Mouse (Mus musculus) heart, embryonic 12.5 days (tissue): Measurements from ENCODE around the gene Sh3bp2. TPM values are rescaled to one million over a fixed set of nuclear protein-coding genes. Genes with fewer than 3 reads are reported as not detected.
"Not testable (repeated sequence)": the region's sequence is repeated elsewhere in the genome, so short reads cannot be mapped to it uniquely, and the experiment has no call there.

Source experiments
- ATAC-seq: fragments of 200-750 bp; cut with Nextera tagmentation; 2 replicates; pipeline ENCODE4 v1.8.0; 2017; ENCODE audit warnings: moderate TSS enrichment, moderate library complexity; ENCODE audit not compliant: insufficient number of reproducible peaks, low FRiP score
- H3K27ac ChIP-seq: fragments of 300-500 bp; sonication (generic); 2 replicates; pipeline ENCODE4 v1.5.1; 2016; ENCODE audit warnings: mild to moderate bottlenecking, moderate library complexity; ENCODE audit not compliant: poor library complexity, severe bottlenecking
- H3K27me3 ChIP-seq: fragments of 300-500 bp; sonication (generic); replicated peaks from 2 replicates; pipeline ENCODE4 v1.6.1; 2016; ENCODE audit warnings: mild to moderate bottlenecking, moderate library complexity
- H3K36me3 ChIP-seq: fragments of 300-500 bp; sonication (generic); 2 replicates; pipeline ENCODE4 v1.6.1; 2016; ENCODE audit warnings: mild to moderate bottlenecking, moderate library complexity
- H3K4me1 ChIP-seq: fragments of 300-500 bp; sonication (generic); replicated peaks from 2 replicates; pipeline ENCODE4 v1.6.1; 2016; ENCODE audit warnings: mild to moderate bottlenecking
- H3K4me2 ChIP-seq: fragments of 300-500 bp; sonication (generic); 2 replicates; pipeline ENCODE4 v1.6.1; 2016; ENCODE audit warnings: mild to moderate bottlenecking, moderate library complexity
- H3K4me3 ChIP-seq: fragments of 300-500 bp; sonication (generic); 2 replicates; pipeline ENCODE4 v1.5.1; 2016; ENCODE audit warnings: mild to moderate bottlenecking
- H3K9ac ChIP-seq: fragments of 300-500 bp; sonication (generic); 2 replicates; pipeline ENCODE4 v1.6.1; 2016; ENCODE audit warnings: mild to moderate bottlenecking, moderate library complexity
- H3K9me3 ChIP-seq: fragments of 300-500 bp; sonication (generic); replicated peaks from 2 replicates; pipeline ENCODE4 v1.6.1; 2016; ENCODE audit warnings: mild to moderate bottlenecking, moderate library complexity
- WGBS: fragments of 180-500 bp; shearing (Covaris S2); methylation state at CpG from one replicate; pipeline ENCODE4 v1.1.7; 2016; 5-methylcytosine and 5-hydroxymethylcytosine counted together
- polyA plus RNA-seq: library from polyadenylated mRNA; unstranded; fragments of >200 nt; fragmentation: Nextera tagmentation; extraction: Ambion mirVana; gene quantifications from 2 replicates; pipeline ENCODE4 v1.2.1, GENCODE M21; 2016

The Sh3bp2 gene
- polyA plus RNA-seq, 1 experiment from 2014 or later = 3.0 TPM

DNA sequence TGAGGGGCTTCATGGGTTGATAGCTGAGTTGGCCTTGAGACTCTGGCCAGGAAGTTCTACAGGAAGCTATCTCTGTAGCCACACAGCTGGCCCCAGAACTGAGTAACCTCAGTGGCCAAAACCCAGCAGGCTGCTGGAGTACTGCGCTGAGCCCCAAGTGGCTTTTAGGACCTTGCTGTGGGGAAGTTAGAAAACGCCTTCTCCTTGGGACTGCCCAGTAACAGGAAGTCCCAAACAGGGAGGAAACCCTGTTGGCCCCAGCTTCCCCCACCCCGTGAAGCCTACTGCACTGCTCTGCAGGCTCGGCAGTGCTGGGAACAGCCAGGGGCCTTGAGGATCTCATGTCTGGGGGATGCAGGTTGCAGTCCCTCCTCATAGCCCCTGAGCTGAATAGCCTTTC, 17.5 kb downstream of the Sh3bp2 start:
- H3K36me3 ChIP-seq = no peaks in the 10 kb centered on the region
- no peak for ATAC-seq
- H3K27ac ChIP-seq = no peak overlapping the region
- peaks cover 9% of the 10 kb centered on the region; the same call in 1 of the 2 replicates for H3K27me3 ChIP-seq
- WGBS = 51% methylated on average over 4 of the region's 4 CpGs
- H3K9ac ChIP-seq = no peak overlapping the region
- no peak overlapping the region for H3K4me3 ChIP-seq
- H3K4me1 ChIP-seq = no peaks in the 10 kb centered on the region
- H3K4me2 ChIP-seq = no peak overlapping the region
- no peaks in the 10 kb centered on the region for H3K9me3 ChIP-seq

DNA sequence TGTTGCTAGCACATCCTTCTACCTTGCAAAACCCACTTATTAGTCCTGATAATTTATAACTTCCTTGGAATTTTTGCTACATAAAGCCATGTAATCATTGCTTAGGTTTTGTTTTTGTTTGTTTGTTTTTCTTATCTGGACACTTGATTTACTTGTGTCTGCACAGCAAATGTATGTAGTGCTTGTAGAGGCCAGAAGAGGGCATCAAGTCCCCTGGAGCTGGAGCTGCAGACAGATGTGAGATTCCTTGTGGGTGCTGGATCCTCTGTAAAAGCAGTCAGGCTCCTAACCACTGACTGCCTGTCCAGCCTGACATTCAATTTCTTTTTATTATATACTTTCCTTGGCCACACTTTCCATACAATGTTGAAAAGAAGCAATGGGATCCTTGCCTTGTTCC, 21.8 kb downstream of the Sh3bp2 start:
- no peak overlapping the region for H3K27ac ChIP-seq
- ATAC-seq = no peak
- H3K4me3 ChIP-seq = no peak overlapping the region
- H3K36me3 ChIP-seq = peaks cover 12% of the 10 kb centered on the region
- no peaks in the 10 kb centered on the region for H3K9me3 ChIP-seq
- no peak overlapping the region for H3K4me2 ChIP-seq
- H3K27me3 ChIP-seq = no peaks in the 10 kb centered on the region
- H3K4me1 ChIP-seq = 0 out of 2 replicates have a peak, but pooled peaks cover 11% of the 10 kb centered on the region
- no peak overlapping the region for H3K9ac ChIP-seq

DNA sequence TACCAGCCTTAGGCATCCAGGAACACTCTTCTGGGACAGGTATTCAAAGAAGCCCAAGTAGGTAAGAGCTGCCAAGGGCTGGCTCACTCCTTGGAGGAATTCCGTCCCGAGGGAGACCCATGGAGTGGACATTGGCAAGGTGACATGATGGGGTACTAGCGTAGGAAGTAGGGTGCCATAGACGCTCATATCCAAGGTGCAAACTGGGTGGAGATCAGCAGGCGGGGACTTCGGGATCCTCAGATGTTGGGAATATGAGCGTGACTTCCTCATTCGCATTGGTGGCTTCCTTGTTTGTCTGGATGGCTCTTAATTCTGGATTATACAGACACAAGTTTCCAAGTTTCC, 23.5 kb downstream of the Sh3bp2 start:
- 22% methylated on average over 8 of the region's 8 CpGs for WGBS
- H3K4me3 ChIP-seq = peak overlapping the region; percentile 92
- H3K27ac ChIP-seq = no peak overlapping the region
- H3K9ac ChIP-seq = peak overlapping the region; percentile 94
- no peaks in the 10 kb centered on the region for H3K9me3 ChIP-seq
- peaks cover 22% of the 10 kb centered on the region for H3K36me3 ChIP-seq
- H3K4me1 ChIP-seq = 0 out of 2 replicates have a peak, but pooled peaks cover 11% of the 10 kb centered on the region
- peak overlapping the region; percentile 89 for H3K4me2 ChIP-seq
- H3K27me3 ChIP-seq = no peaks in the 10 kb centered on the region
- no peak for ATAC-seq

DNA sequence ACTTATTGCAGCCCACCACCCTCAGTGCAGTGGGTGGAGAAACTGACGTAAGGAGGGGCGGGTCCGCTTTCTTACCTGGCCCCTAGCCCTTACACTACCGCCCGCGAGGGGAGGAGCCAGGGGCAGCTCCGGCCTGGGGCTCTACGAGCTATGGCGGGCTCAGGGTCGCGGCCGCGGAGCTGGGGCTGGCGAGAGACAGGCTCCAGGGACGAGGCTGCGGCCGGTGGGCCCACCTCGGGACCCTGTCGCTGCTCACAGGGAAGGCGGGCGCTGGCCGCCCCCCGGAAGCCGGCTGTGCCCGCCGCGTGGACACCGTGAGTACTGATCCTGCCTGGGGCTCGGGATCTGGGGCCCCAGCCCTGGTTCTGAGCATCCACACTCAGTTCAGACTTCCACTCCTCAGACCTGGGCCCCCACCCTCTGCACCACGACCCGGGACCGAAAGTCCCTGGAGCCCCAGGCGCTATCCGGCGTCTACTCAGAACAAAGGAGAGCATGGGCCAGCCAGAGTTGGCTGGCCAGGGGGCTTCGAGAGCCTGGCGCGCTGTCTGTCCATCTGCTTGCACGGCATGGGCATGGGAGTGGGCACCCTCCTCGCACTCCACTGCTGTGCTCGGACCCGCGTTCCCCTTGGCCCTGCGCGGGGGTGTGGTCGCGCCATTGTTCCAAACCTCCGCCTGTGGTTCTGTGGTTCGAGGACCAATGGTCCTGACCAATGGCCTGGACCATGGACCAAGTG, 24.0 kb downstream of the Sh3bp2 start:
- Histone ChIP-seq H3K4me1 (0 out of 2 replicates have a peak, but pooled peaks cover 11% of the 10 kb centered on the region), H3K36me3 (peaks cover 25% of the 10 kb centered on the region), H3K4me2 (peak overlapping the region; percentile 89), H3K4me3 (peak overlapping the region; percentile 92), H3K27me3 (no peaks in the 10 kb centered on the region), H3K9me3 (no peaks in the 10 kb centered on the region), H3K9ac (peak overlapping the region; percentile 94), H3K27ac (0 out of 2 replicates have a peak overlapping the region, but pooled peaks have one; percentile 12)
- under 1% methylated on average over 49 of the region's 49 CpGs for WGBS
- ATAC-seq = peak; percentile 86

GRCm38 (mm10) chr5:34550251-34550650, 24.6 kb downstream of the Sh3bp2 start:
- ATAC-seq = no peak
- Histone ChIP-seq H3K4me3 (peak overlapping the region; percentile 92), H3K27ac (no peak overlapping the region), H3K9me3 (no peaks in the 10 kb centered on the region), H3K36me3 (peaks cover 29% of the 10 kb centered on the region), H3K9ac (peak overlapping the region; percentile 94), H3K4me1 (0 out of 2 replicates have a peak, but pooled peaks cover 11% of the 10 kb centered on the region), H3K4me2 (peak overlapping the region; percentile 89), H3K27me3 (no peaks in the 10 kb centered on the region)
- WGBS = 52% methylated on average over 6 of the region's 6 CpGs

- Histone ChIP-seq H3K4me3 (no peak overlapping the region), H3K9ac (no peak overlapping the region), H3K4me1 (0 out of 2 replicates have a peak, but pooled peaks cover 11% of the 10 kb centered on the region), H3K9me3 (no peaks in the 10 kb centered on the region), H3K36me3 (peaks cover 45% of the 10 kb centered on the region), H3K4me2 (no peak overlapping the region), H3K27ac (no peak overlapping the region), H3K27me3 (no peaks in the 10 kb centered on the region)
- WGBS = 94% methylated on average over 4 of the region's 4 CpGs
- ATAC-seq = no peak
Observed at GRCm38 (mm10) chr5:34551821-34552220, 26.2 kb downstream of the Sh3bp2 start.

- 88% methylated on average over 1 of the region's 1 CpGs for WGBS
- Histone ChIP-seq H3K9ac (no peak overlapping the region), H3K27ac (no peak overlapping the region), H3K4me3 (no peak overlapping the region), H3K4me1 (peaks cover 16% of the 10 kb centered on the region), H3K4me2 (no peak overlapping the region), H3K27me3 (no peaks in the 10 kb centered on the region), H3K9me3 (no peaks in the 10 kb centered on the region), H3K36me3 (peaks cover 43% of the 10 kb centered on the region)
- no peak for ATAC-seq
Observed at GRCm38 (mm10) chr5:34563854-34564253, 38.2 kb downstream of the Sh3bp2 start.

GRCm38 (mm10) chr5:34564291-34564690, 38.7 kb downstream of the Sh3bp2 start:
- no peak overlapping the region for H3K4me3 ChIP-seq

DNA sequence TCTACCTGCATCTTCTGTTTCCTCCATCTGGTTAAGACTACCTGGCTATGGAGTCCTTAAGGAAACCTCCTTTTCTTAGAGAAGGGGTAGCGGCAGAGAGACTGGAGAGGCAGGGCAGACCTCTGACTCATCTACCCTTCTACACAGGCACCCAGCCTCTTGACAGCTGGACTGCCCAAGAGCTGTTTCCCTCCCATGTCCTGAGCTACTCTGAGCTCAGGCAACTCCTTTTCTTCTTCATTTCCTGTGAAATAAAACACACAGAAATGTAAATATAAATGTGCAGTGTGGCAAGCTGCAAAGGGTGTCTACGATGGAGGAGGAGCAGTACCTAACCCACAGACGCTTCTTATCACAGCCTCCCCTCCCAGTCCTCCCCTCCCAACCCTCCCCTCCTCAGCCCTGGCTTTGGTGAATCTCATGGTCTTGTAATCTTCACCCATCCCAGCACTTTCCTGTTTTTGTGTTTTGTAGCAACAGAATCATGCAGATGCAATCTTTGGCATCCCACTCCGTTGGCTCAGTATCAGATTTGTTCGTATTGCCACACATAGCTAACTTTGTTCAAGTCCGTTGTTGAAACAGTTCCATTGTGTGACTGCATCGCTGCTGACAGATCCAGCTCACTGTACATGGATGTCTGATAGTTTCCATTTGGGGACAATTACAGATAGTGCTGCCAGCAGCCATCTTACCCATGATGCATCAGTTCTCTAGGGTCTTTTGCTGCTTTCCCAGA, 40.1 kb downstream of the Sh3bp2 start:
- H3K9me3 ChIP-seq = no peaks in the 10 kb centered on the region
- H3K4me3 ChIP-seq = no peak overlapping the region
- peaks cover 16% of the 10 kb centered on the region for H3K4me1 ChIP-seq
- peak overlapping the region; percentile 22 for H3K4me2 ChIP-seq
- H3K9ac ChIP-seq = no peak overlapping the region
- ATAC-seq = peak; percentile 65; the same call in 1 of the 2 replicates
- H3K36me3 ChIP-seq = peaks cover 25% of the 10 kb centered on the region
- 26% methylated on average over 7 of the region's 7 CpGs for WGBS
- H3K27ac ChIP-seq = peak overlapping the region; percentile 36
- H3K27me3 ChIP-seq = no peaks in the 10 kb centered on the region

More at GRCm38 (mm10) chr5:34564291-34564690, 38.7 kb downstream of the Sh3bp2 start:
- ATAC-seq = no peak
- Histone ChIP-seq H3K27me3 (no peaks in the 10 kb centered on the region), H3K9me3 (no peaks in the 10 kb centered on the region), H3K27ac (no peak overlapping the region), H3K4me1 (peaks cover 16% of the 10 kb centered on the region), H3K36me3 (peaks cover 39% of the 10 kb centered on the region), H3K4me2 (no peak overlapping the region), H3K9ac (no peak overlapping the region)
- 74% methylated on average over 4 of the region's 4 CpGs for WGBS

- Histone ChIP-seq H3K4me1 (peaks cover 16% of the 10 kb centered on the region), H3K4me2 (no peak overlapping the region), H3K36me3 (no peaks in the 10 kb centered on the region), H3K27me3 (no peaks in the 10 kb centered on the region), H3K4me3 (no peak overlapping the region), H3K27ac (no peak overlapping the region), H3K9ac (no peak overlapping the region), H3K9me3 (no peaks in the 10 kb centered on the region)
- WGBS = 79% methylated on average over 3 of the region's 3 CpGs
- ATAC-seq = no peak
Observed at GRCm38 (mm10) chr5:34571551-34571950, 45.9 kb downstream of the Sh3bp2 start.

DNA sequence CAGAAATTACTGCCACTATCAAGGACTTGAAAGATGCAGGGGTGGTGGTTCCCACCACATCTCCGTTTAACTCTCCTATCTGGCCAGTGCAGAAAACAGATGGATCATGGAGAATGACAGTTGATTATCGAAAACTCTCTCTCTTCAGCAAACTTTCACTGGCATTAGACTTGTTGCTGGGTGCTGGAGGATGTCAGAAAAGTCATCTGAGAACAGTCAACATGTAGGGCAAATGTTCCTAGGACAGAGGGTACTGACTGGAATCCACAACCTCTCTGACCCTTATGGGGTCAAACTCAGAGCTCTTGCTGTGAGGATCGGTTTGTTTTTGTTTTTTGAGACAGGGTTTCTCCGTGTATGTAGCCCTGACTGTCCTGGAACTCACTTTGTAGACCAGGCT, 46.9 kb downstream of the Sh3bp2 start:
- peaks cover 15% of the 10 kb centered on the region for H3K4me1 ChIP-seq

More for the DNA sequence above, 46.9 kb downstream of the Sh3bp2 start:
- peak overlapping the region; percentile 69 for H3K4me2 ChIP-seq
- H3K27me3 ChIP-seq, H3K9me3 ChIP-seq, H3K36me3 ChIP-seq, ATAC-seq: not testable (repeated sequence)
- H3K27ac ChIP-seq = peak overlapping the region; percentile 93
- 36% methylated on average over 4 of the region's 4 CpGs for WGBS
- H3K4me3 ChIP-seq = peak overlapping the region; percentile 88
- H3K9ac ChIP-seq = peak overlapping the region; percentile 97
